Mouse (Mus musculus) cortical plate, adult 2 months (tissue): ENCODE measurements at regions not wholly inside any gene's neighbourhood (a gene's known extent, or its start where the extent isn't known, plus 50 kb on each side); places are given as distances from the start of the nearest gene placed in this dataset.
A peak's percentile ranks its signal among the peaks of the same experiment; 100 is the strongest.

Experiments
- CTCF ChIP-seq: fragments of 200-500 bp; IDR thresholded peaks from 2 replicates; pipeline ENCODE4 v1.5.1; 2011; ENCODE audit warnings: mild to moderate bottlenecking, control low read depth, low read length; ENCODE audit not compliant: insufficient read depth; ENCODE audit errors: extremely low read depth
- POLR2A ChIP-seq: fragments of 200-500 bp; IDR thresholded peaks from 2 replicates; pipeline ENCODE4 v1.6.1; 2011; ENCODE audit warnings: mild to moderate bottlenecking, low read length, control low read depth; ENCODE audit not compliant: insufficient read depth; ENCODE audit errors: extremely low read depth

GRCm38 (mm10) chr2:107973528-107973927 is 683.1 kb downstream of the Kcna4 start:
- TF ChIP-seq CTCF (peak; percentile 47), POLR2A (no peak)
